Mouse (Mus musculus) natural killer cell, adult 2 months (primary cell): Measurements from ENCODE around the gene Gm28827.
"Not testable (repeated sequence)": the region's sequence is repeated elsewhere in the genome, so short reads cannot be mapped to it uniquely, and the experiment has no call there.

Experiments
- DNase-seq, 2 experiments: peaks; one replicate each; pipeline ENCODE4 v3.0.0; 2022; ENCODE audit warnings: low spot score in 2 of 2

Gene Gm28827

DNA sequence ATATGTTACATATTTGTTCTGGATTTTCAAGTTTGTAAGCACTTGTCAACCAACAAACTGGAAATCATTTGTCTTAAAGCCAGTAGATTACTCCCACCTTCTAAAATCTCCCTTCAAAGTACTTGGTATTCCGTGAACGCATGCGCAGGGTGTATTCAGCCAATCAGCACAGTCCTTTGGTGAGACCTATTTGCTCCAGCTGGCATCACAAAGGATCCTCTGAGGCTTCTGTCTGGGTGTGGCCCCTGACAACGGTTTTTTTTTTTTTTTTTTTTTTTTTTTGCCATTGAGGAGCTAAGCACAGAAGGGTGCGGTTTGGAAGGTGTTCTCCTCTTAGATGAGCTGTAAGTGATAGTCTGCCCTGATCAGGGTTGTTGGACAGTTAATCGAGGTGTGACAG is at the start of gene Gm28827:
Gene Gm28827, plus strand, starts transcription at position 301 of the 400 bp plus-strand sequence.
- DNase-seq, result not testable (repeated sequence)
